Mouse (Mus musculus): ENCODE measurements around the gene Adcy7. TPM values are rescaled to one million over a fixed set of nuclear protein-coding genes. Genes with fewer than 3 reads are reported as not detected.

Adcy7 gene
- polyA plus RNA-seq, 2 experiments, result 20.0 to 24.7 TPM

DNA sequence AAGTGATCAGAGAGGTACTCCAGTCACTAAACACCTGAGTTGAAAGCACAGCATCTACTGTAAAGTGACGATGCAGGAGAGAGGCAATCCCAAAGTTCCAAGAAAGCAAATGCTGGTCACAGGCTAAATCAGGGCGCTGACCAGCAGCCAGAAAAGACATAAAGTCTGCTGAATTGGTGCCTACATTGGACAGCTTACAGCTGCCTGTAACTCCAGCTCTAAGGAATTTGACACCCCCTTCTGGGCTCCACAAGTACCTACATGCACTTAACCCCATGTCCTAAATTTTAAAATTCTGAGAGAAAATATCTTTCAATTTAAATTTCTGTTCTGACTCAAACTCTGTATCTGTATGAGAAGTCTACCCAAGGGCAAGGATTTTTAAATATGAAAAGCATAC is 87.8 kb downstream of the Adcy7 start:
- Histone ChIP-seq H3K4me1 (replicated peaks; ENCODE audit: control insufficient read depth in 2 of 2, insufficient read depth in 2 of 2, low read length in 1 of 2) (peaks cover 15 to 23% of the 10 kb centered on the region in 2 experiments), H3K9me3 (ENCODE audit: control insufficient read depth, low read length) (no peaks in the 10 kb centered on the region), H3K4me3 (ENCODE audit: insufficient read depth in 1 of 2, low read depth in 2 of 2, low read length in 2 of 2) (peak overlapping the region; percentile 19 to 95; a peak in 3 of 4 replicates), H3K27me3 (ENCODE audit: control insufficient read depth, insufficient read depth, low read length) (no peaks in the 10 kb centered on the region), H3K4me2 (ENCODE audit: low read depth) (peak overlapping the region; percentile 86), H3K36me3 (replicated peaks; ENCODE audit: control insufficient read depth, insufficient read depth, low read depth) (peaks cover 40% of the 10 kb centered on the region), H3K9ac (replicated peaks) (peak overlapping the region; percentile 96), H3K27ac (no peak overlapping the region)
- WGBS (ENCODE audit: insufficient replicate concordance), result 75% methylated on average over 2 of the region's 2 CpGs
- DNase-seq (ENCODE audit: low read depth in 3 of 3, low spot score in 3 of 3), result no peak
- TF ChIP-seq EP300 (IDR thresholded peaks at IDR 0.05; ENCODE audit: low read depth) (no peak), CTCF (IDR thresholded peaks at IDR 0.05; ENCODE audit: low read depth) (peak; percentile 30; the same call in 1 of the 2 replicates)
- ATAC-seq (ENCODE audit: insufficient read depth), result no peak

DNA sequence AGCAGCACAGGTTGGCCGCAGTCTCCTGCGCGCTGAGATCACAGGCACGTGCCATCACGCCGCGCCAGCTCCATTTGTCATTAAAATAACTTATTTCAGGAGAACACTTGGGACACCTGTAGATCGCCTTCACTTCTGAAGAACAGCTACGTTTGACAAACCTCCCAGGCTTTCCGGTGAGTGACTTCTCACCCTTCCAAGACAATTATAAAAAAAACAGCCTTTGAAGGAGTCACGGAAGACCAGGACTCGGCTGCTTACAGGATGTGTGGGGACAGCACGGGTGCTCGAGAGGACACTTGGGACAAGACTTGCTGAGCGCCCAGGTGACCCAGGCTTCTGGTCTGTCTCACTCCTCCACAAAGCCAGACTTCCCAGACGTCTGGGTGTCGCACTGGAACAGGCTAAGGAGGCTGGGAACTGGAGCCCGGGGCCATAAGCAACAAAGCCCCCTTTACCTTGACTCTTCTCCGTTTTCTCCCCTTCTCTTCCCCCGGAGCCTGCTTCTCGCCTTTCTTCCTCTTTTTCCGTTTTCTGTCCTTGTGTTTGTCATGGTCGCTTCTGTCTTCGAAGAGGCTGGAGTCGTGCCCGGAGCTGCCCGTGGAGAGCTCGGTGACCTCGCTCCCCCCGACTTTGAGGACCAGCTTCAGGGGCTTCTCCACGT is 89.0 kb downstream of the Adcy7 start:
- Histone ChIP-seq H3K27ac (peak overlapping the region; percentile 57), H3K4me1 (replicated peaks; ENCODE audit: control insufficient read depth in 2 of 2, insufficient read depth in 2 of 2, low read length in 1 of 2) (peaks cover 15 to 23% of the 10 kb centered on the region in 2 experiments), H3K4me2 (ENCODE audit: low read depth) (peak overlapping the region; percentile 86), H3K4me3 (ENCODE audit: insufficient read depth in 1 of 2, low read depth in 2 of 2, low read length in 2 of 2) (peak overlapping the region; percentile 86 to 95), H3K9ac (replicated peaks) (peak overlapping the region; percentile 96), H3K36me3 (replicated peaks; ENCODE audit: control insufficient read depth, insufficient read depth, low read depth) (peaks cover 29% of the 10 kb centered on the region), H3K27me3 (ENCODE audit: control insufficient read depth, insufficient read depth, low read length) (no peaks in the 10 kb centered on the region; the same call in 1 of the 2 replicates), H3K9me3 (ENCODE audit: control insufficient read depth, low read length) (no peaks in the 10 kb centered on the region)
- no peak for TF ChIP-seq EP300 (IDR thresholded peaks at IDR 0.05; ENCODE audit: low read depth)
- no peak for TF ChIP-seq CTCF (IDR thresholded peaks at IDR 0.05; ENCODE audit: low read depth)
- DNase-seq (ENCODE audit: low read depth in 3 of 3, low spot score in 3 of 3) (peak in 1 of 3 experiments; percentile 10), ATAC-seq (ENCODE audit: insufficient read depth) (no peak)
- 1% methylated on average over 31 of the region's 31 CpGs for WGBS (ENCODE audit: insufficient replicate concordance)

DNA sequence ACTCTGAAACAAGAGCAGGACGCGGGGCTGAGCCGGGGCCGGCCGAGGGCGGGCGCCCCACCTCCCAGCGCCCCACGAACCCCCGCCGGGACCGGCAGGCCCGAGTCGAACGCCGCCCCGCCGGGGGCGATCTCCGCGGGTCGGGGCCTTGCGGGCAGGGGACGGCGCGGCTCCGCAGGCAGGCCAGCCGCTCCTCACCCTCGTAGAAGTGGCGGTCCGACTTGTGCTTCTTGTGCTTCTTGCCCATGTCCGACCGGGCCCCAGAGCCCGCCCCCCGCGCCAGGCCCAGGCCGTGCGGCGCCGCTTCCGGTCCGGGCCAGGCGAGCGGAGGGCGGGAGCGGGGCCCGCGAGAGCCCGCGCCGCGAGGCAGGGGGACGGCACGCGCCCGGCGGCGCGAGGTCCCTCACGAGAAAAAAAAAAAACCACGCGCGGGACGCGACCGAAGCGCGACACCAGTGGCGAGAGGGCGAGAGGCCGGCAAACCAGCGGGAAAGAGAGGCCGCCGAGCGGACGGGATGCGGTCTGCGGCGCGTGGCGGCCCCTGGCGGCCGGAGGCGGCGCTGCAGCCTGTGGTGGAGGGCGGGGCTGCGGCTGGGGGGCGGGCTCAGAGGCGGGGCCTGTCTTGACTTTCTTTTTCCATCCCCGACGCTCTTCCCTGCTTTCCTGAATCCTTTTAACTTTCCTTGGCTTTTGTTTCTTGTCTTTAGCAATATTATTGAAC is 89.7 kb downstream of the Adcy7 start, which contains the start of gene Brd7:
Gene Brd7, minus strand, starts transcription at position 487 of the 721 bp plus-strand sequence.
- ATAC-seq (ENCODE audit: insufficient read depth) (peak; percentile 77), DNase-seq (ENCODE audit: low read depth in 3 of 3, low spot score in 3 of 3) (peak; percentile 54 to 63 (median 59))
- Histone ChIP-seq H3K36me3 (replicated peaks; ENCODE audit: control insufficient read depth, insufficient read depth, low read depth) (peaks cover 24% of the 10 kb centered on the region), H3K9me3 (ENCODE audit: control insufficient read depth, low read length) (no peaks in the 10 kb centered on the region), H3K4me2 (ENCODE audit: low read depth) (peak within 1 kb of the TSS; percentile 86), H3K27me3 (ENCODE audit: control insufficient read depth, insufficient read depth, low read length) (no peaks in the 10 kb centered on the region; the same call in 1 of the 2 replicates), H3K27ac (peak within 1 kb of the TSS; percentile 89), H3K9ac (replicated peaks) (peak within 1 kb of the TSS; percentile 96), H3K4me3 (ENCODE audit: insufficient read depth in 1 of 2, low read depth in 2 of 2, low read length in 2 of 2) (peak within 1 kb of the TSS; percentile 86 to 95), H3K4me1 (replicated peaks; ENCODE audit: control insufficient read depth in 2 of 2, insufficient read depth in 2 of 2, low read length in 1 of 2) (peaks cover 15 to 23% of the 10 kb centered on the region in 2 experiments)
- WGBS (ENCODE audit: insufficient replicate concordance), result under 1% methylated on average over 86 of the region's 91 CpGs
- TF ChIP-seq EP300 (IDR thresholded peaks at IDR 0.05; ENCODE audit: low read depth) (no peak), CTCF (IDR thresholded peaks at IDR 0.05; ENCODE audit: low read depth) (peak; percentile 73)

DNA sequence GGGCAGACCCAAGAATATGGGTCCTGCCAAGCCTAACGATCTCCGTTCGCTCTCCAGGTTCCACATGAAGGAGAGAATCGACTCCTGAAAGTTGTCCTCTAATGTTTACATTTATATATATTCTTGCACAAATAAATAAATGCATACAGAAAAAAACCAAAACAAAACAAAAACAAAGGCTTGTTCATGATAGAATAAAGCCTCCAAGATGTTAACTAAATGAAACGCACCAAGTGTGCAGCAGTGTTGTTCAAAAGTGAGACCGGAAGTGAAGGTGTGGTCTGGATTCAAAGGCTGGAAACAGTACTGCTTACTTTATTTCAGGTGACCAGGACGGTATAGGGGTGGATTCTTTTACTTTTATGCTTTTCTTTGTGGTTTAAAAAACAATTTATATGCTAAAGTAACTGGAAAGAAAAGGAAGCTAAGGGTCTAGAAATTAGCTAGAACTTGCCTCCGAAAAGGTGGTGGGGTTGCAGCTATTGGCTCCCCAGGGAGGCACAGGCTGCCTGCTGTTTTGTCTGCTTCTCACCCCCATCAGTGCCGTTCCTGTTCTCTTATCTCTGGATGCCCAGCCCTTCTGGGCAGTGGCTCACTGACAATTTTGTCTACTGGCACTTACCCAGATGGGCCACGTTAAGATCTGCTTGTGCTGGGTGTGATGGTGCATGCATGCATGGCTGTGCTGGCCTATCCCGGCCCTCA is 90.4 kb downstream of the Adcy7 start:
- peak overlapping the region; percentile 89 for H3K27ac ChIP-seq

More for the DNA sequence above, 90.4 kb downstream of the Adcy7 start:
- Histone ChIP-seq H3K9ac (replicated peaks) (peak overlapping the region; percentile 96), H3K4me3 (ENCODE audit: insufficient read depth in 1 of 2, low read depth in 2 of 2, low read length in 2 of 2) (peak overlapping the region; percentile 86 to 95), H3K9me3 (ENCODE audit: control insufficient read depth, low read length) (no peaks in the 10 kb centered on the region), H3K4me1 (replicated peaks; ENCODE audit: control insufficient read depth in 2 of 2, insufficient read depth in 2 of 2, low read length in 1 of 2) (peaks cover 15 to 23% of the 10 kb centered on the region in 2 experiments), H3K4me2 (ENCODE audit: low read depth) (peak overlapping the region; percentile 79), H3K36me3 (replicated peaks; ENCODE audit: control insufficient read depth, insufficient read depth, low read depth) (peaks cover 16% of the 10 kb centered on the region), H3K27me3 (ENCODE audit: control insufficient read depth, insufficient read depth, low read length) (no peaks in the 10 kb centered on the region; the same call in 1 of the 2 replicates)
- WGBS (ENCODE audit: insufficient replicate concordance), result 8% methylated on average over 11 of the region's 11 CpGs
- DNase-seq (ENCODE audit: low read depth in 3 of 3, low spot score in 3 of 3) (peak; percentile 73 to 81 (median 81)), ATAC-seq (ENCODE audit: insufficient read depth) (peak; percentile 87)
- TF ChIP-seq EP300 (IDR thresholded peaks at IDR 0.05; ENCODE audit: low read depth) (peak; percentile 76), CTCF (IDR thresholded peaks at IDR 0.05; ENCODE audit: low read depth) (no peak)

Data from liver, embryonic 14.5 days (tissue).